Mouse (Mus musculus) lung, adult 2 months (tissue): ENCODE results near the gene Fdxr.

Experiments used
- CTCF ChIP-seq: fragments of 200-500 bp; IDR thresholded peaks from 2 replicates; pipeline ENCODE4 v1.5.1; 2011; ENCODE audit warnings: mild to moderate bottlenecking, low read length, control low read depth; ENCODE audit not compliant: insufficient read depth
- POLR2A ChIP-seq: fragments of 200-500 bp; IDR thresholded peaks from 2 replicates; pipeline ENCODE4 v1.6.1; 2011; ENCODE audit warnings: low read depth, mild to moderate bottlenecking, control low read depth, low read length, borderline replicate concordance; ENCODE audit errors: extremely low read depth

DNA sequence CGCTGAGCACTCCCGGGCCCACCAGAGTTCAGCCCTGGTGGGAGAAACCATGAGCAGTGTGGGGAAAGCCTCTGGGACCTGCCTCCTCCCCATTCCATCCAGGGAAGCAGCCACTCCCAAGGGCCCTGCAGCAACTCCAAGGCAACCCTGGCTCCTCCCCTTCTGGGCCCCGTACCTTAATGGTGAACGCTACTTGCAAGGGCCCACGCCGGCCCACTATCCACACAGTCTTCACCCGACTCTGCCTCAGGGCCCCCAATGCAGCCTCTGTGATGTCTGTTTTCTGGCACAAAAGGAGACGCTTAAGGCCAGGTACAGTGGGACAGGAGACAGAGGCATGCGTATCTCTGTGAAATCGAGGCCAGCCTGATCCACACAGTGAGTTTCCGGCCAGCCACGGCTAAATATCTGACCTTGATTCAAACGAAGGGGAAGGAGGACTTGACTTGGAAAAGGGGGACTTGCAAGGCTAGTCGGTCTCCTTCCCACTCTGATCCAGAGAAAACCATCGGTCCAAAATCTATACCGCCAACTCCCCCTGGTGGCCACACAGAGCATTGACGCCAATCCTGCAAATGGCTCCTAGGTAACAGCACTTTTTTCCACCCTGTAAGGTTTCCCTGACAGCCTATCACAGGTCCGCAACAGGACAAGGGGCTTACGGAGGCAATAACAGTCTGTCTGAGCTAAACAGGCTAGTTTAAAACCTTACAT lies 6.5 kb downstream of the Fdxr start:
- peak; percentile 96 for TF ChIP-seq CTCF
- no peak for TF ChIP-seq POLR2A
